Mouse (Mus musculus) bone marrow macrophage, adult 2 months (primary cell): ENCODE data around the gene Calml3.

Experiments
- CTCF ChIP-seq: IDR thresholded peaks from 2 replicates; pipeline ENCODE4 v1.5.1; 2012; ENCODE audit warnings: low read depth, mild to moderate bottlenecking, low read length, moderate library complexity
- POLR2A ChIP-seq: IDR thresholded peaks from 2 replicates; pipeline ENCODE4 v1.6.1; 2012; ENCODE audit warnings: mild to moderate bottlenecking, low read depth, low read length, borderline replicate concordance

- no peak for TF ChIP-seq CTCF
- no peak for TF ChIP-seq POLR2A
Measured at GRCm38 (mm10) chr13:3818012-3818739, 14.1 kb upstream of the Calml3 start.
